Mouse (Mus musculus) megakaryocyte, adult 5-6 weeks (primary cell): ENCODE measurements around the gene Npas3. TPM values are rescaled to one million over a fixed set of nuclear protein-coding genes. Genes with fewer than 3 reads are reported as not detected.

Source experiments
- ATAC-seq: 2 replicates; pipeline ENCODE4 v1.8.0; 2016; ENCODE audit warnings: mild to moderate bottlenecking, inconsistent platforms; ENCODE audit not compliant: poor library complexity, severe bottlenecking
- total RNA-seq, 2 experiments: library from RNA; stranded (forward) in 1 of 2; stranded (reverse) in 1 of 2; fragments of 153-499, 151-499 nt in 1 of 2; fragments of 221-1000, 200-1000 nt in 1 of 2; gene quantifications; 2 replicates each; pipeline versions ENCODE4 v1.2.3 to v1.2.4; 2015 to 2017

The Npas3 gene
- total RNA-seq, 2 experiments from 2014 or later, result not detected

DNA sequence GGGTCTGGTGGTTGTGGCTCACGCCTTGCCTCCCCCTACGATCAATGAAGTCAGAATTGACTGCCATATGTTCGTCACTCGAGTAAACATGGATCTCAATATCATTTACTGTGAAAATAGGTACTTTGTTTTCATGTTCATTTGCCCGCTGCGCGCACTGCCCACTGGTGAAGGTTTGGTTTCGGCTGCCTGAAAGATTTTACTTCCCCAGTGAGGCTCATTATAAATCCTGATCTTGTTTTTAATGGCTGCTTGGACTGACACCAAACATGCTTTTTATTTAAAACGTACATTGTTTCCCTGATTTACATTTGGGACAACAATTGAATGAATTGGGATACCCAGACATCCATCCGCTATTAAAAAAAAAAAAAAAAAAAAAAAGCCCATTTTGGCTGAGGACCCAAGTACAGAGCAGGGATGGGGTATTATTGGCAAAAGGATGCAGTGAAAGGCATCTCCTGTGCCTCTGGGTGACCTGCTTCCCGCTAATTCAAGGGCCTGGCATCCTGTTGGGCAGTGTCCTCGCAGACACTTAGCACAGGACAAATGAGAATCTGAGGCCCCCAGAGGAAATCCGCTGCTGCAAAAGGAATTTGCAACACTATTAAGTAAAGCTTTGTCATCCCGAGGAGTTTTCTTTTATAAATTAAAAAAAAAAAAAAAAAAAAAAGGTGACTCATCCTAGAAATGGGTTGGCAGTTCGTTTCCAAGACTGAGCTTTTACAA is 796.3 kb downstream of the Npas3 start:
- no peak for ATAC-seq

DNA sequence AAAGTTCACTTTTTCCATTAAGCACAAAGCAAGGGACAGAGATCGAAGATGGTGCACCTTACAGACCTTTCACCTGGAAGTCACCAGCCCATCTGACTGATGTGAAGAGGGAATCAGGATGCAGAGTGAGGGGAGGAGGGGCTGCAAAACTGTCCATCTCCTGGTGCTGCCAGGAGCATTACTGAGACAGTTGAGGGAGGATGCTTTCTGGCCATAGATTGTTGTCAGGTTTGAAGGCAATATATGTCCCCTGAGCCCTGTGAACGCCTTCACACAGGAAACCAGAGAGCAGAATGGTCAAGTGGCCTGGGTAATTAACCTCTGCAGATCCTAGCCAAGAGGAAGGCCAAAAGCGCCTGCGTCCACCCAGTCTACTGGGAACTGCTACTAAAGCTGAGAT is 796.9 kb downstream of the Npas3 start:
- no peak for ATAC-seq

DNA sequence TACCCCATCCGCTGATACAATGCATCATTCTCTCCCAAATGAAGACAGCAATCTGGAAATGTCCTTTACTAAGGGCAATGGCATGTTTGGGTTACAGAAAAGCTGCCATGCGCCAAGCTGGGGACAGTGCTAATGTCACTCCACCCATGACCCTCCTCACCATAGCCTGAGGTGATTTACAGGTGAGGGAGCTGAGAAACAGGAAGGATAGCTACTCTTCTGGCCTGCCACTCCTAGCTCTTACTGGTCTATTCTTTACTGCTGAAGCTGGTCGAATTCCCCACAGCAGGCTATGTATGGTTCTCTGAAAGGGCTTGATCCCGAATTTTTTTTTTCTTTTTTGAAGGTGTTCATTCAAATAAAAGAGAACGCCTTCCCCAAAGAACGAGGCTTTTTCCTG is 798.3 kb downstream of the Npas3 start:
- no peak for ATAC-seq

DNA sequence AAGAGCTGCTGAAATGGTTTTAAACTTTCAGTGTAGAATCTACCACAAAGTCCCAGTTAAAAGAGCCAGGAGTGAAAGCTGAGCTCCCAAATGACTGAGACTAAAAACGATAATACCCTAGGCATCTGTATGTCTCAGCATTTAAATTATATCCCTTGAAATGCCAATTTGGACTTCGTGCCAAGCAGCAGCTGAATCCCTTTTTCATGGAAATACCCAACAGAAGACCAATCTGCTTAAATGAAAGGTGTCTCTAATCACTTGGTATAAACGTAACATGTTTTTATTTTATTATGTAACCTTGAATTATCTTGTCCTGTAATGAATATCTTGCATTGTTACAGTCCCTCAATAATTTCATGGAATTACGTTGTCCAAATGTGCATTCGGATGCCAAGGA is 799.6 kb downstream of the Npas3 start:
- ATAC-seq, result no peak

DNA sequence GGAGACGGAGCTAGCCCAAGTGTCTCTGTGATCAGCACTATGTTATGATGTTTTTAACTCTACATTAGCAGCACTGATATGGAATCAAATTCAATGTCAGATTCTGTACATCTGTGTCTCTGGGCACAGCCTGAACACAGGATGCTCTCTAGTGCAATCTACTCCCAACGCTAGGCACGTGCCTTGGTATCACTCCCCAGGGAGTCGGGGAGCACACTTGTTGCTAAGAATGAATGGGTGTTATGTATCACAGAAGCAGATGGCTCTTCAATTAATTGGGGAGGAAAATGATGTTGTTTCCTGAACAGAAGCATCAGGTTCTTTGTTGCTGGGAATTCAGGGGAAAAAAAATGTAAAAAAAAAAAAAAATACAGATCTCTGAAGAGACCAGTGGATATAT is 801.4 kb downstream of the Npas3 start:
- ATAC-seq, result no peak

DNA sequence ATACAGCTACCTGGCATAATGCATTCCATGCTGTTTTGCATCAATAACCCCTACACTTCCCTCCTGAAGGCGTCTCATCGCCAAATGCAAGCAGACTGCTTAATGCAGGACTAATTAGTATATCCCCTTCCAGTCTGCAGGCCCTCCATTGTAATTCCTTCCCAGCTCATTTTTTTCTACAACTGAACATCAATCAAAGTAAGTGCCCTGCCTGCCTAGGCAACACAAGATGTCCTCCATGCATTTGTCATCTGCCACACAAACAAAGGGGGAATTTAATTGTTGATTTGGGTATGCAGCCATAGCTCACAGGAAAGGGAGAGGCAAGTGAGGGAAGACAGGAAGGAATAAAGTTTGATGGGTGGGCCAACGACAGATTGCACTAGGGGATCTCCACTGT is 804.5 kb downstream of the Npas3 start:
- ATAC-seq, result no peak

DNA sequence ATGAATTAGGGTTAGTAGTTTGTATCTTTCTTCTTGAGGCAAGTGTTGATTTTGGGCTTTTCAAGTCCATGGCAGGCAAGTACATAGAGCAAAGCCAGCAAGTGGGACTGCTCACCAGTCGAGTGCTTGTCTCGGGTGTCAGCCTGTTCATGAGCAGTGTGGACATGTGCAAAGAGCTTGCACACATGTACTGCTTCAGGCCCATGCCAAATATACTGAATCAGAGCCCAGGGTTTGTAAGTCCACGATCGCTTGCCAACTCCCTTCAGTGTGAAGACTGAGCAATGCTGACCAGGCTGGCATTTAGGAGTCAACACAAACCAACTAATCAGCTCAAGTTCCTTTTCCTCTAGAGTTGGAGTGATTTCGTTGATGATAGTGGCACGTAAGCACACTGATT is 805.1 kb downstream of the Npas3 start:
- ATAC-seq, result no peak

DNA sequence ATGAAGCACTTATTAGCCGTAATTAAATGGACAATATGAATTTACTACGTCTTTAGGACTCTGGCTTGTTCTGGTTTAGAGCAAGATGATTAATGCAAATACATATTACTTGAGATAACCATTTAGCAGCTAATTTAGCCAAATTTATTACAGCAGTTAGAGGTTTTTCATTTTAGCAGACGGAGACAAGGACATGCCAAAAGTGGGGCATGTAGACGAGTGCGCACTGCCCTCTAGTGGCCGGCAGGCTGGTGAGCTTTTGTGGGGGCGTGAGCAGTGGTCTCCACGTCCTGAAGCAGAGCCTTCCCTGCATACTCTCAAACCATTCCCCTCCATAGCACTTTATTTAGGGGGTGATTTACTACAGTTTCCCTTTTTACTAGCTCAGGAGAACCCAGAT is 812.3 kb downstream of the Npas3 start:
- no peak for ATAC-seq

DNA sequence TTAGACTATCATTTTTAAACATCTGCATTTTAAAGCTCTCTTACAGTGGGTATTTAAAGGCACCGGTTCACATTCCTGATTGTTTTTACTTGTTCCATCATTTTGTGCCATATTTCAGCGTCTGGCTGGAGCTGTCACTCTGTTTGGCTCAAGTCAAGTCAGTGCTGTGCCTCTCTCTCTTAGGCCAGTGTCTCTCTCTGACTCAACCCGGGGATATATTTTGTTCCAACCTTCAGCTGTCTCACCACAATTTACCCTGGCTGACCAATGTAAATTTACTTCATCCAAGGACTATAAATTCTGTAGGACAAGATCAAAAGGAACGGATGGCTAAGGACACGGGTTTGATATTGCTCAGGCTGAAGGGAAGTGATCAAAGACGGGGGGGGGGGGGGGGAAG is 812.7 kb downstream of the Npas3 start:
- no peak for ATAC-seq

DNA sequence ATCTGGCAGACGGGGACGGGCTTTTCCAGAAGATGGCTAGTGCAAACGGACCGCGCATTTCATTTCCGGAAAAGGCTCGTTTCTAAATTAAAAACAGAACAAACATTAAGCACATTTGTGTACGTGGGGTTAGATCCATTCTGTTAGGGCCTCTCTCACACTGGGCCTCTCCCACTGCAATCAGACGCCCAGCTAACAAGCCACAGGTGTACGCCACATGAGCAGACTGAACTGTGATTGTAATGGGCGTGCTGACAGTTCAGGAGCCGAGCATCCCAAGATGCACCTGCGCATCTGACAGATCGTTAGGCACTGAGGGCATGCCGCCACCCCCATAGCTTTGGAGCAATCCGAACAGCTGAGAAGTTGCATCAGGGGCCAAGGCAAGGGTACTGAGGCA is 816.5 kb downstream of the Npas3 start:
- ATAC-seq, result no peak

DNA sequence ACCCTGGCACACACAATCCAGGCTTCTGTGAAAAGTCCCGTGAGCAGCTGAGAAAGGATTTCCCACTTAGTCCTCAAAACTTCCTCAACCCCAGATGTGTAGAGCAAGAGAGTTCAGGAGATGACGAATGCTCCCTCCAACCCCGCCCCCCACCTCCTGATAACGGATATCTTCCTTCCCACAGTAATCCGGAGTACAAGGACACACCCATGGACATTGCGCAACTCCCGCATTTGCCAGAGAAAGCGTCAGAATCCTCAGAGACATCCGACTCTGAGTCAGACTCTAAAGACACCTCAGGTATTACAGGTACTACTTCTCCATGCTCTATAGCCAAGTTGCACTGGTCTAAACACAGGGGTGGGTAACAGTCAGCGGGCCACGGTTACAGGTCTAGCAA is 817.1 kb downstream of the Npas3 start:
- ATAC-seq, result no peak

DNA sequence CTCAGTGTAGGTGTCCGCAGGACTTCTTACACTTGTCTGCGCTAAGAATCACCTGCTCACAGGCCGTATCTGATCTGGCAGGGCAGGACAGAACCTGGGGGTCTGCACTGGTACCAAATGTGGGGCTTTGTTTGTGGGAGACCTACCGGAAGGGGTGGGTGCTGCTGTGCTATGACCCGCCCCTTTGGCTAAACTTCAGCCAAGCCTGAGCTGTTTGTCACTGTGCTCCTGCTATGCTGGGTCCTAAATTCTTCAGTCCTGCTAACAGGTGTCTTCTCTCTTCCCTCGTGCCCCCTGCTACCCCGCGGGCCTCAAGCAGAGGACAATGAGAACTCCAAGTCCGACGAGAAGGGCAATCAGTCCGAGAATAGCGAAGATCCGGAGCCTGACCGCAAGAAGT is 818.9 kb downstream of the Npas3 start:
- ATAC-seq, result no peak

DNA sequence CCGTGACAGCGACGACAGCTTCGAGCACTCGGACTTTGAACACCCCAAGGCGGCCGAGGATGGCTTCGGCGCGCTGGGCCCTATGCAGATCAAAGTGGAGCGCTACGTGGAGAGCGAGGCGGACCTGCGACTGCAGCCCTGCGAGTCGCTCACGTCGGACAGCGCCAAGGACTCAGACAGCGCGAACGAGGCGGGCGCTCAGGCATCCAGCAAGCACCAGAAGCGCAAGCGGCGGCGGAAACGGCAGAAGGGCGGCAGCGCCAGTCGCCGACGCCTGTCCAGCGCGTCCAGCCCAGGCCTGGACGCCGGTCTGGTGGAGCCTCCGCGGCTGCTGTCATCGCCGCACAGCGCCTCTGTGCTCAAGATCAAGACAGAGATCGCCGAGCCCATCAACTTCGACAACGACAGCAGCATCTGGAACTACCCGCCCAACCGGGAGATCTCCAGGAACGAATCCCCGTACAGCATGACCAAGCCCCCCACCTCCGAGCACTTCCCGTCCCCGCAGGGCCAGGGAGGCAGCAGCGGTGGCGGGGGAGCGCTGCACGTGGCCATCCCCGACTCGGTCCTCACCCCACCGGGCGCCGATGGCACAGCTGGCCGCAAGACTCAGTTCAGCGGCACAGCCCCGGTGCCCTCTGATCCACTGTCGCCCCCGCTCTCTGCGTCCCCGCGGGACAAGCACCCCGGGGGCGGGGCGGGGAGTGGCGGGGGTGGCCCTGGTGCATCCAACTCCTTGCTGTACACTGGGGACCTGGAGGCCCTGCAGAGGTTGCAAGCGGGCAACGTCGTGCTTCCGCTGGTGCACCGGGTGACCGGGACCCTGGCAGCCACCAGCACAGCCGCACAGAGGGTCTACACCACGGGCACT is 819.6 kb downstream of the Npas3 start:
- no peak for ATAC-seq

DNA sequence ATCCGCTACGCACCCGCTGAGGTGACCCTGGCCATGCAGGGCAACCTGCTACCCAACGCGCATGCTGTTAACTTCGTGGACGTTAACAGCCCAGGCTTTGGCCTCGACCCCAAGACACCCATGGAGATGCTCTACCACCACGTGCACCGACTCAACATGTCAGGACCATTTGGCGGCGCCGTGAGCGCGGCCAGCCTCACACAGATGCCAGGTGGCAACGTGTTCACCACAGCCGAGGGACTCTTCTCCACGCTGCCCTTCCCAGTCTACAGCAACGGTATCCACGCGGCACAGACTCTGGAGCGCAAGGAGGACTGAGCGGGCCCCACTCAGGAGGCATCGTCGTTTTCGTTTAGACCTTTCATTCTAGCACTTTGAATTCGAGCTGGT is 820.3 kb downstream of the Npas3 start:
- ATAC-seq, result no peak

DNA sequence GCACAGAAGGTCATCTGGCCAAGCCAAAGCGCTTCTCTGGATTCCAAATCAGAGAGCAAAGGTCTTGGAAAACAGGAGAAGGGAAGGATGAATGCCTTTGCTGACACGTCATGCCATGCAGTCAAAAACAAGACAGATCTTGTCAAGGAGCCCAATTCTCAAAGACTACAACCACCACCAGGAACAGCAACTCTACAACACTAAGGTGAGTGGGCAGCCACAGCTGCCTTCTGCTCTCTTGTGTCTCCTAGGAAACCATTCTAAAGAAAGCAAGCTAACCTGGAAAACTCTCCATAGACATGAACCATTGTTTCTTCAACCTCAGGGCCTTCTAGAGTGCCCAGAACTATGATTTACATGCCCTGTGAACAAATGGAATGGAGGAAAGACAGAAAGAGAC is 825.5 kb downstream of the Npas3 start:
- ATAC-seq, result no peak

DNA sequence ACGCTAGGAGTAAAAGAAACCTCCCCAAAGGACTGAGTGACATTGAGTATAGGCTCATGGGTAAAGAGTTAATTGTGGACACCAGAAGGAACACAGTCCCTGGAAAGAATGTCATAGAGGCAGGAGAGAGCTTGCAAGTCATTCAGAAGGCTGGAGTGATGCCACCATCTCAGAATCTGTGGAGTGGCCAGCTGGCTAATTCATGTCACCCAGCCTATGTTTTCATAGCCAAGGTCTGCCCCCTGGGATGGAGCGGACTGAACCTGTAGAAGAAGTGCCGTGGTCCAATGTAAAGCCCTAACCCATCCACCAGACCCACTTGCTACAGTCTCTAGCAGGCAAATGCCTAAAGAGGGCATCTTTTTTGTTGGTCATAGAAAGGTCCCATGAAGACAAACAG is 832.5 kb downstream of the Npas3 start:
- ATAC-seq, result no peak

DNA sequence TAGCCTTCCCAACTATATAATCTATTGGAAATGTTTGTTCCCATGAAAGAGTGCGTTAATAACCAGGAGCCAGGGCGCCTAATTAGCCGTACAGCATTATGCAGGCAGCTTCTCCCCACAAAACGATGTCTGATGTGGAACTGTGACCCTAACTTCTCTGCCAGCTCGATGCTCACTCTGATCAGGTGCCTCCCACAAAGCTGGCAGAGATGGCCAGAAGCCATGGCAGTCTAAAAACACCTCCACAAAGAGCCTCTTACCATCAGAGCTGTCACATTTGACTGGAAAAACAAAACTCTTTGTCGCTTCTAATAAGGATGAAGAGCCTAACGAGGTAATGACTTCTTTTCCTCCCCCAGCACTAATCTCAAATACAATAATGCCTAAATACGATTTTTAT is 845.3 kb downstream of the Npas3 start:
- no peak for ATAC-seq

DNA sequence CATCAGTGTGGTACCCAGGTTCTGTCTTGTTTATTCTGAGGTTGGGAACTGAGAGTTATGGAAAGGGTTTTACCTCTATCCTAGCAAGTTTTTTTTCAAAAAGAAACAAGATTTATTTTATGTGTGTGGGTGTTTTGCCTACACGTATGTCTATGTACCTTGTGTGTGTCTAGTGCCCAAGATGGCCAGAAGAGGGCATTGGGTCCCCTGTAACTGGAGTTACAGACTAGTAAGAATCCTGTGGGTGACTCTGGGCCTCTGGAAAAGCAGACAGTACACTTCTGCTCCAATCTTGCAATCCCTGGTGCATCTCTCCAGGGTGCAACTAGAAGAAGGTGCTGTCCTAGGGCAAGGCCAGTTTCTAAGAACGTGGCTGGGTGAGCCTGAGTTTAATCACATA is 848.0 kb downstream of the Npas3 start:
- no peak for ATAC-seq

DNA sequence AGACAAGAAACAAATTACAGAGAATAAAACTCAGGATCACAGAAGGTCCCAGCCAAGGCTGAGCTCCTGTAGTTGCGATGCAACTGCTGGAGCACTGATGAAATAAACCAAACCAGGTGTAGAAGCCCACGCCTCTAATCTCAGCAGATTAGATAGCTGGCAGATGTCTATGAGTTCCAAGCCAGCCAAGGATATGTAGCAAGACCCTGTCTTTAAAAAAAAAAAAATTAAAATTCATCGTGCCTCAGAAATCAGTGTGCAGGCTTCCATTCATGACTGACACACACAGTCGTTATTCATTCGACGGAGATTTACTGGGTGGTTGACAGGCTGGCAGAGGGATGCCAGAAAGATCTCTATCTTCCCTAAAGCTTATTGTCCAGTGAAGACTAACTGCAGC is 849.7 kb downstream of the Npas3 start:
- no peak for ATAC-seq

DNA sequence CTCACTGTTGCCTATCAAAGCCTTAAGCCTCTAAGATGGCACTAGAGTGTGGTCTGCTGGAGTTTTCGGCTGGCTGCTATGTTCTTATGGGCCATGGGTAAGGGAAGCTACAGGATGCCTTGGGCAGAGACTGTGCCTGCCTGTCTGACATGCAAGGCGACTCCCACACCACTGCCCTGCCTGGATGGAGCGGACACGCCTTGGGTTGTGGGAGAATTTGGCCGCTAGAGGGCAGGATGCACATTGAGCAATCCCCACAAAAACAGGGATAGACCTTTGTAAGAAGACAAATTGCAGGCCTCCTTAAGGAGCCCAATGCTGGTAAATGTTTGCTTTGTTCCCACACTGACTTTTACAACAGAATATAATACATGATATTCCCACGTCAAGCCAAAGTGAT is 850.3 kb downstream of the Npas3 start:
- peak; percentile 69 for ATAC-seq

DNA sequence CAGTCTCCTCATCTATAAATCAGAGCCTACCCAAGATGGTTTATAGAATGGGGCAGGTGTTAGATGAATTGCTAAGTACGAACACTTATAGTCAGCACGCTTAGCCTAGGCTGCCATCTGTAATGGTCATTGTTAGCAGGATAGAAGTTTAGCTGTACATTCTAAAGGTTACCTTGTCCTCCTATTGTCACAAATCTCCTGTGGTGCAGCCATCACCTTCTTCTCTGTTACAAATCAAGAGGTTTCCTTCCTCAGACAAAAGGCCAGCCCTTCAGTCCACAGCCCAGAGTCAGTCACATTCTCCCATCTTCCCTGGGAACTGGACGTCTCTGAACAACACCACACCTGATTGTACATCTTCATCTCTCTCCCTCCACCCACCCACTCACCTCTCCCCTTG is 851.0 kb downstream of the Npas3 start:
- ATAC-seq, result no peak

DNA sequence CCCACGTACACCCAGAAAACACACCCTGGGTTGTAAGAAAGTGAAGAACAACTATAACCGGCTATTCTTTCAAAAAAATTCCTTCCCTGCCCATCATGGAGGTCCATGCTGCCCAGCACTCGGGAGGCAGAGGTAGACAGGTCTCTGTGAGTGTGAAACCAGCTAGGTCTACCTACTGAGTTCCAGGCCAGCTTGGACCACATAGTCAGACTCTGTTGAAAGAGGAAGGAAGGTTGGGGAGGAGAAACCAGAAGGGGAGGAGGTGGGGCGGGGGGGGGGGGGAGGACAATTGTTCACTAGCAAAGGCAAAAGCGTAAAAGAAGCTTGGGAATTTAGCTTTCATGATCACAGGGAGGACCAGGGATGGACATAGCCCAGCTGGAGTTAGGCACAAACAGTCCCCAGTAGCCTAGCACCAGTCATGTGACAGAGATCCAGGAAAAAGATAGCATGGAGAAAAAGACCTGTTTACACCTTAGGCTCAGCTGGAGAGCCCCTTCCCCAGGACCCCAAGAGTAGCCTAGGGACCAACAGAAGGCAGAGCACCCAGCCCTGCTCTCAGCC is 852.9 kb downstream of the Npas3 start:
- peak; percentile 51; the same call in 1 of the 2 replicates for ATAC-seq
